Mouse (Mus musculus) midbrain, embryonic 15.5 days (tissue): ENCODE measurements at regions not wholly inside any gene's neighbourhood (a gene's known extent, or its start where the extent isn't known, plus 50 kb on each side); places are given as distances from the start of the nearest gene placed in this dataset.
A peak's percentile ranks its signal among the peaks of the same experiment; 100 is the strongest.

Experiments
- ATAC-seq: fragments of 200-750 bp; cut with Nextera tagmentation; replicated peaks from 2 replicates; pipeline ENCODE4 v1.8.0; 2017; ENCODE audit warnings: moderate TSS enrichment
- H3K27ac ChIP-seq: fragments of 300-500 bp; sonication (generic); 2 replicates; pipeline ENCODE4 v1.5.1; 2015; ENCODE audit warnings: mild to moderate bottlenecking, inconsistent platforms
- H3K27me3 ChIP-seq: fragments of 300-500 bp; sonication (generic); replicated peaks from 2 replicates; pipeline ENCODE4 v1.6.1; 2015; ENCODE audit warnings: inconsistent platforms
- H3K36me3 ChIP-seq: fragments of 300-500 bp; sonication (generic); replicated peaks from 2 replicates; pipeline ENCODE4 v1.6.1; 2015; ENCODE audit warnings: inconsistent platforms
- H3K4me1 ChIP-seq: fragments of 300-500 bp; sonication (generic); 2 replicates; pipeline ENCODE4 v1.6.1; 2015; ENCODE audit warnings: inconsistent platforms
- H3K4me2 ChIP-seq: fragments of 300-500 bp; sonication (generic); 2 replicates; pipeline ENCODE4 v1.6.1; 2015; ENCODE audit warnings: inconsistent platforms, mild to moderate bottlenecking, moderate library complexity
- H3K4me3 ChIP-seq: fragments of 300-500 bp; sonication (generic); 2 replicates; pipeline ENCODE4 v1.5.1; 2015; ENCODE audit warnings: mild to moderate bottlenecking, inconsistent platforms
- H3K9ac ChIP-seq: fragments of 300-500 bp; sonication (generic); 2 replicates; pipeline ENCODE4 v1.6.1; 2015; ENCODE audit warnings: mild to moderate bottlenecking, inconsistent platforms
- H3K9me3 ChIP-seq: fragments of 300-500 bp; sonication (generic); 2 replicates; pipeline ENCODE4 v1.6.1; 2016; ENCODE audit warnings: inconsistent platforms
- WGBS: fragments of 180-500 bp; shearing (Covaris S2); methylation state at CpG from one replicate; pipeline ENCODE4 v1.1.7; 2015; ENCODE audit warnings: mixed read lengths; 5-methylcytosine and 5-hydroxymethylcytosine counted together

DNA sequence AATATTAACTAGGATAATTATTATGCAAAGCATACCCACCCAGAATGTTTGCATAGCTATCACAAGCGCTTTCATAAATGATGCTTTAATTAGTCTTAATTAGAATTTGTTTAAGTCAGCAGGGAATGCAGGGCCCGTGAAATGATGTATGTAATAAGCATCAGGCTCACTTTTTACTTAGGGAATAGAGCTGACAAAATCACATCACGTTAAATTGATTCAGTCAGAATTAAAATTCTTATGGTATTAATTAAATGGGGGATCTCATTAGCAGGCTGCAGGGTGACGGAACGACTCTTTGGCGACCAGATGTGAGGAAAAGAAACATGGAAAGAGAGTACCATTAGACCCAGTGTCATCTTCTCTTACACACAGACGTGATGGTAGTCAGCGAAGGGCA lies 285.5 kb downstream of the Gpd2 start:
- Histone ChIP-seq H3K4me3 (no peak overlapping the region), H3K9ac (no peak overlapping the region), H3K9me3 (no peaks in the 10 kb centered on the region), H3K4me1 (peaks cover 5% of the 10 kb centered on the region; the same call in 1 of the 2 replicates), H3K27me3 (no peaks in the 10 kb centered on the region), H3K36me3 (no peaks in the 10 kb centered on the region), H3K27ac (no peak overlapping the region), H3K4me2 (no peak overlapping the region)
- WGBS, result 48% methylated on average over 8 of the region's 8 CpGs
- ATAC-seq, result peak; percentile 82

DNA sequence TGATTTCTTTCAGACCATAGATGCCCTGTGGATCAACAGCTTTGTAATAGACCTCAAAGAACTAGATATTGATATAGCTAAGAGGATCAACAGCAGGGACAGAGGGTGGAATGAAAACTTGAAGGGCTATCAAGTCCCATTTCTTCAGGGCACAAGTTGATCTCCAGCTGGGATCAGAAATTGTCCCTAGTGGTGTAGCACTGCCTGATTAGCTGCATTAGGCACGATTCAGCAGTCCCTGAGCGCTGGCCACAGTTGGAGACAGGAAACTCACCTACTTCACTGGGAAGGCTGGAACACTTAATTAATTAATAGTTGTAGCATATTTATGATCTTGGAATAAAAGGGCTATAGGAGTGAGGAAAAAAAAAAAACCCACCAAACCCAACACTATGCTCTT lies 290.5 kb downstream of the Gpd2 start:
- ATAC-seq, result no peak
- H3K9me3 ChIP-seq, result no peaks in the 10 kb centered on the region
- no peaks in the 10 kb centered on the region for H3K27me3 ChIP-seq
- no peak overlapping the region for H3K4me3 ChIP-seq
- H3K27ac ChIP-seq, result no peak overlapping the region
- WGBS, result 26% methylated on average over 2 of the region's 2 CpGs
- no peak overlapping the region for H3K9ac ChIP-seq
- no peak overlapping the region for H3K4me2 ChIP-seq
- H3K36me3 ChIP-seq, result no peaks in the 10 kb centered on the region
- H3K4me1 ChIP-seq, result no peaks in the 10 kb centered on the region

DNA sequence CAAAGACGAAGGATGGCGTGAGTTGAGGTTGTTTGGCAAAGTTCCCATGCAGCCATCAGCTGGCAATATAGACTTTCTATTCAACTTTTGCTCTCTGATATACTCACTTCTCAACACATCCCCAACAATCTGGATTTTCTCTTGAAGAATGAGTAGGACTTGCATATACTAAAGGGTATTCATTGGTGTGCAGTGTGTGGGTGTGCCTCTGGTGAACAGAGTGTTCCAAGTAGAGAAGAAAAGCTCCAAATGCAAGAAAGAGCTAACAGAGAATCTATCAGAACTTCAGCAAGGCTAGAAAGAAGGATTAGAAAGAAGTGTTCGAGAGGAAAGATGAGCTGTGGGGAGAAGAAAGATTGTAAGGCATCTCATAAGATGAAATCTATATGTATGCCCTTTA lies 302.4 kb downstream of the Gpd2 start:
- H3K4me1 ChIP-seq, result no peaks in the 10 kb centered on the region
- no peak overlapping the region for H3K27ac ChIP-seq
- no peak overlapping the region for H3K4me2 ChIP-seq
- H3K27me3 ChIP-seq, result no peaks in the 10 kb centered on the region
- no peaks in the 10 kb centered on the region for H3K36me3 ChIP-seq
- no peak for ATAC-seq
- no peaks in the 10 kb centered on the region for H3K9me3 ChIP-seq
- no peak overlapping the region for H3K9ac ChIP-seq
- WGBS, result 88% methylated on average over 3 of the region's 3 CpGs
- no peak overlapping the region for H3K4me3 ChIP-seq

DNA sequence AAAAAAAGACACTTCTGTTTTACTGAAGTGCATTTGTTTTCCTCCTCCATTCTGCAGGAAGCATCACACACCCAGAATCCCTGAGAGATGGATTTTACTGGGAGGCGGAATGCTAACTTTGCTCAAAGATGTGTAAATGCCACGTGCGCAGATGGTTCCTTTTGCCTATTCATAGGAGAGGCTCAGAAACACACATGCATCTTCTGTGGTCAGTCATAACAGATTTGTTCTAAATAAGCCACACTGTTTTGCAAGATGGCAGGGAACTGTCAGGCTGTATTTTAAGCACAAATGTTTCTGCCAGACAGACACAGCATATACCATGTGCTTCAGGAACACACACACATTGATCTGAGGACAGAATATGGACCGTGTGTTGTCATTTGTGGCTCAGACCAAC lies 327.8 kb downstream of the Gpd2 start:
- no peak overlapping the region for H3K4me3 ChIP-seq
- no peak overlapping the region for H3K27ac ChIP-seq
- H3K9me3 ChIP-seq, result no peaks in the 10 kb centered on the region
- no peaks in the 10 kb centered on the region for H3K4me1 ChIP-seq
- H3K9ac ChIP-seq, result no peak overlapping the region
- H3K4me2 ChIP-seq, result no peak overlapping the region
- H3K36me3 ChIP-seq, result no peaks in the 10 kb centered on the region
- 82% methylated on average over 4 of the region's 4 CpGs for WGBS
- ATAC-seq, result no peak
- H3K27me3 ChIP-seq, result no peaks in the 10 kb centered on the region

DNA sequence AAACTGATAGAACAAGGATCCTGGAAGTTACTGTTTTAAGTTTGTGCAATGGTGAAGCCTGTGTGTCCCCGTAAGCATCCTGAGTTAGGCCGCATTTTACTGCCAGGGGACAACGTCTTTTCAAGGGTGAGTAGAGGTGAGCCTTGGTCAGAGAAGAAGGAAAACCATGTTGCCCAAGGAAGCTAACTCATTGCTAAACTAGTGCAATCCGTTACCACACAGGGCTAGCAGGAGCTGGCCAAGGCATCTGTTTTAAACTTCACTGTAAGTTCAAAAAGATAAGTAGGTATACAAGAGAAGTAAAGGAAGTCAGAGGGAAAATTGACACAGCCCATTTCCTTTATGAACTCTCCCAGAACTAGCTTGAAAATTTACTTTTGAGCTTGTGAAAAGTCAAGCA lies 328.7 kb downstream of the Gpd2 start:
- Histone ChIP-seq H3K4me3 (no peak overlapping the region), H3K4me1 (no peaks in the 10 kb centered on the region), H3K36me3 (no peaks in the 10 kb centered on the region), H3K27ac (no peak overlapping the region), H3K4me2 (no peak overlapping the region), H3K9ac (no peak overlapping the region), H3K27me3 (no peaks in the 10 kb centered on the region), H3K9me3 (no peaks in the 10 kb centered on the region)
- WGBS, result 95% methylated on average over 4 of the region's 4 CpGs
- no peak for ATAC-seq

DNA sequence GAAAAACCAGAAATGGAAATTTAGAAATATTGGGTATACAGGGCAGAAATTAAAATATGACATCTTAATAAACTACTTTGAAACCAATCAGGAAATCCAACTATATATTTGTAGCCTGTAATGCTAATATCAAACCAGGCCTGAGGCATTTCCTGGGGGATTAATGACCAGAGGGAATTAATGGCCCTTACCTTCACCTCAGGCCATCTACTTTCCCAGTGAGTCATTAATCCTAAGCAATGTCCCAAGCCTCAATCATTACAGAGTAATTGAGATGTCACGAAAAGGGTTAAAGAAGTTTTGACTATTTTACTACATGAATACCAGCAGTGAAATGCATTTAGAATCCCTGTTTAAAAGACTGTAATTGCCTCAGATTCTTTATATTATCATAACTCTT lies 329.7 kb downstream of the Gpd2 start:
- Histone ChIP-seq H3K9ac (no peak overlapping the region), H3K27me3 (no peaks in the 10 kb centered on the region), H3K36me3 (no peaks in the 10 kb centered on the region), H3K4me3 (no peak overlapping the region), H3K27ac (no peak overlapping the region), H3K4me1 (no peaks in the 10 kb centered on the region), H3K9me3 (no peaks in the 10 kb centered on the region), H3K4me2 (no peak overlapping the region)
- ATAC-seq, result no peak
- WGBS, result 94% methylated on average over 1 of the region's 1 CpGs

DNA sequence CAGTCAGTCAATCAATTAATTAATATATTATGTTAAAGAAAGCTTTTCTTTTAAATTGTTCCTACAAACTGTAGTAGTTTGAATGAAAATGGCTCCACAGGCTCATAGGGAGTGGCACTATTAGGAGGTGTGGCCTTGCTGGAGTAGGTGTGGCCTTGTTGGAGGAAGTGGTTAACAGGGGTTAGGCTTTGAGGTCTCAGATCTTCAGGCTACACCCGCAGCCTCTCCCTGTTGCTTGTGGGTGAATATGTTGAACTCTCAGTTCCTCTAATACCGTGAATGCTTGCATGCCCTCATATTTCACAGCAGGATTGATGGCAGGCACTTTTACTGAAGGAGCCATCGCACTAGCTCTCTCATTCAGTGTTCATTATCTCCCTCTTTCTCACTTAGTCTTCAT lies 349.6 kb downstream of the Gpd2 start:
- Histone ChIP-seq H3K4me3 (no peak overlapping the region), H3K9ac (no peak overlapping the region), H3K4me2 (no peak overlapping the region), H3K27ac (no peak overlapping the region), H3K9me3 (no peaks in the 10 kb centered on the region), H3K36me3 (no peaks in the 10 kb centered on the region), H3K4me1 (no peaks in the 10 kb centered on the region), H3K27me3 (no peaks in the 10 kb centered on the region)
- no peak for ATAC-seq
- WGBS, result 90% methylated on average over 3 of the region's 3 CpGs

DNA sequence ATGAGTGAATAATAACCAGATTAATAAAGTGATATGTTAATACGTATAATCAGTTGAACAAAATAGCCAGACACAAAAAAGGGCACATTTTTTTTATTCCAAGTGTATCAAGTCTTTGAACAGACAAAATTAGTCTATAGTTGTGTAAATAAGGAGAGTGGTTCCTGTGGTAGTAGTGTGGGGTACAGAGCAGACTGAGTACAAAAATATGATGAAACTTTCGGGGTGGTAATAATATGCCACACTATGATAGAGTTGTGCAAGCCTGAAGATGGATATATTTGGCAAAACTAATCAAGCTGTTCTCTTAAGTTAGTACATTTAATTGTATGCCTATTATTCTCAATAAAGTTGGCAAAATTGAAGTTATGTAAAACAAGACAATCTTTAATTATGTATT lies 356.1 kb downstream of the Gpd2 start:
- H3K4me1 ChIP-seq, result peaks cover 7% of the 10 kb centered on the region
- H3K9ac ChIP-seq, result no peak overlapping the region
- 95% methylated on average over 2 of the region's 2 CpGs for WGBS
- no peaks in the 10 kb centered on the region for H3K9me3 ChIP-seq
- no peak overlapping the region for H3K4me2 ChIP-seq
- H3K27ac ChIP-seq, result no peak overlapping the region
- no peak overlapping the region for H3K4me3 ChIP-seq
- H3K27me3 ChIP-seq, result no peaks in the 10 kb centered on the region; the same call in 1 of the 2 replicates
- H3K36me3 ChIP-seq, result no peaks in the 10 kb centered on the region
- ATAC-seq, result no peak

DNA sequence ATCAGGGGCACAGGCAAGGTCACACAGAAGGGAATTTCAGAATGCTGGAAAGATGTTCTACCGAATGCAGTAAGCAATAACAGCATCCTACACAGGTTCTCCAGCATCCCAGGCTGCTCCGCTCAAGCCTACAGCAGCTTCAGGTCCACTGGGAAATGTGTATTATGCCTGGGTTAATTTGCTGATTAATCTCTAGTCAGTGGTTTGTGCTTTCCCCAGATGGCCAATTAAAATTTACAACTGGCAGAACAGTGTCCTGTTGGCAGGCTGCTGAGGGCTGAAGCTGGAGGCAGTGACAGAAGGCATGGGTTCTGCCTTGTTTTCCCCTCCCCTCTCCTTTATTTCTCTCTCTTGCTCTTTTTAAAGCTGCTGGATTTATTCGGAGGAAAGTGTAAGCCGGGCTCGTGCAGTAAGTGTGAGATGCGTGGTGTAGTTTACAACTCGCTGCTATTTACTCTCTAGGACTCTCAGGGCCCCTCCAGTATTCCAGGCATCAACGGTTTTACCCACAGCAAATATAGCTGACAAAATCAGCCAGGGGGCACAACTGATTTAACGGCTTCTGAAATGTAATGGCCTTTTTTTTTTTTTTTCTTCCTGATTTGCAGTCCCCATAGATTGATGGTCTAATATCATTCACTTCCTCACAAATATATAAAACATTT lies 360.4 kb downstream of the Gpd2 start:
- 0 out of 2 replicates have a peak overlapping the region, but pooled peaks have one; percentile 2 for H3K4me3 ChIP-seq
- H3K27ac ChIP-seq, result 0 out of 2 replicates have a peak overlapping the region, but pooled peaks have one; percentile 50
- ATAC-seq, result peak; percentile 93
- WGBS, result 14% methylated on average over 9 of the region's 9 CpGs
- H3K9ac ChIP-seq, result 0 out of 2 replicates have a peak overlapping the region, but pooled peaks have one; percentile 16
- peak overlapping the region; percentile 39 for H3K4me2 ChIP-seq
- H3K4me1 ChIP-seq, result peaks cover 7% of the 10 kb centered on the region
- H3K9me3 ChIP-seq, result no peaks in the 10 kb centered on the region
- H3K36me3 ChIP-seq, result no peaks in the 10 kb centered on the region
- H3K27me3 ChIP-seq, result no peaks in the 10 kb centered on the region; the same call in 1 of the 2 replicates

DNA sequence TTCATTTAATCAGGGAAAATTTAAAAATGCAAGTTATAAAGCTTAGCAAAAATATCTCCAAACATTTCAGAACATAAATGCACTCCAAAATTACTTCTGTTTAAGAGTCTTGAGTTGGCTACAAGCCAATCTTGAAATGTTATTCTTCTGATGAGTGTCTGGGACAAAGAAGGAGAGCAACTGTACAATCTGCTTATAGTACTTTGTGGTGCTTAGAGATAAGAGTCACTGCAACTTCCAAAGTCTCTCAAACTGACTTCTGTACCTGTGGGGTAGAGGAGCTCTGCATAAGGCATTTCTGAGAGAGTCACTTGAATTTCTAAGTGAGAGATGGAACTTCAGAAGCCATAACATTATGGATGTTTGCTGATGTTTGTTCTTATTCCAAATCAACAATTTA lies 374.2 kb downstream of the Gpd2 start:
- H3K9ac ChIP-seq, result no peak overlapping the region
- no peaks in the 10 kb centered on the region for H3K36me3 ChIP-seq
- H3K9me3 ChIP-seq, result no peaks in the 10 kb centered on the region
- H3K27ac ChIP-seq, result no peak overlapping the region
- H3K4me1 ChIP-seq, result peaks cover 11% of the 10 kb centered on the region
- no peak for ATAC-seq
- H3K27me3 ChIP-seq, result no peaks in the 10 kb centered on the region
- H3K4me3 ChIP-seq, result no peak overlapping the region
- no peak overlapping the region for H3K4me2 ChIP-seq

DNA sequence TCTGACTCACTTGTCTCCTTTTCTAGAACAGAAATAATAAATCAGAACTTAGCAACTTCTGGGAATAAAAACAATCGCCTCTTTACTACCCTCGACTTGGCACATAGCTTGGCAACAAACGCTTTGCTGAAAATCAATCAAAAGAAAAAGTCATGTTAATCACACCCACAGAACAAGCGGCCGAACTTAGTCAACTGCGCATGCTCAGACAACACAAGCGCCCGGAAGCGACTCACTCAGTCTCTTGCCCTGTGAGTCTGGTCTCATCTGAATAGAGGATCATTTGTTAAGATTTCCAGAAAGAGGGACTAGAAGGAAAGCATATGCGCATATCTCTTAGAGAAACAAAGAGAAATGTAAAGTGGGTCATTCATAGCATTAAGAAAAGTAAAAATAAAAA lies 375.8 kb downstream of the Gpd2 start:
- H3K4me2 ChIP-seq, result peak overlapping the region; percentile 42
- H3K4me1 ChIP-seq, result peaks cover 11% of the 10 kb centered on the region
- no peak overlapping the region for H3K27ac ChIP-seq
- WGBS, result 36% methylated on average over 10 of the region's 10 CpGs
- no peaks in the 10 kb centered on the region for H3K9me3 ChIP-seq
- no peaks in the 10 kb centered on the region for H3K27me3 ChIP-seq
- H3K9ac ChIP-seq, result no peak overlapping the region
- no peaks in the 10 kb centered on the region for H3K36me3 ChIP-seq
- H3K4me3 ChIP-seq, result peak overlapping the region; percentile 19; the same call in 1 of the 2 replicates
- no peak; the same call in 1 of the 2 replicates for ATAC-seq

DNA sequence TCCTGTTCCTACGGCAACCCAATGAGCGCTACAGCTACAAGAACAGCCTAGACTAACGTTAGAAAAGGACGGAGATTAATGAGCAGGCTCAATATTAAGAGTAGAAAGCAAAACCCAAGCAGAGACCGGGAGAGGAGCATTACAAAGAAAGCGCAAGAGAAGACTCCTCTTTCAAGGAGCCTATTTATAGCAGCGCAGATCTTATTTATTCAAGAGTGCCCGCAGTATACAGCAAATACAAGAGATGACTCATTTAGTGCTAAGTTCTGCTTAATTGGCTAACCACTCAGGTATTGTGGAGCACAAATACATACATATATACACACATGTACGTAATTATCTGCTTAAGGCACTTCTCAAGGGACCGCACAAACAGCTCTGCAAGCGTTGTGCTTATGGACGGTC lies 377.2 kb downstream of the Gpd2 start:
- Histone ChIP-seq H3K27me3 (no peaks in the 10 kb centered on the region), H3K4me3 (peak overlapping the region; percentile 25), H3K9me3 (no peaks in the 10 kb centered on the region), H3K9ac (no peak overlapping the region), H3K4me2 (peak overlapping the region; percentile 47), H3K27ac (peak overlapping the region; percentile 50), H3K4me1 (peaks cover 11% of the 10 kb centered on the region), H3K36me3 (no peaks in the 10 kb centered on the region)
- peak; percentile 70 for ATAC-seq
- WGBS, result 24% methylated on average over 12 of the region's 12 CpGs

DNA sequence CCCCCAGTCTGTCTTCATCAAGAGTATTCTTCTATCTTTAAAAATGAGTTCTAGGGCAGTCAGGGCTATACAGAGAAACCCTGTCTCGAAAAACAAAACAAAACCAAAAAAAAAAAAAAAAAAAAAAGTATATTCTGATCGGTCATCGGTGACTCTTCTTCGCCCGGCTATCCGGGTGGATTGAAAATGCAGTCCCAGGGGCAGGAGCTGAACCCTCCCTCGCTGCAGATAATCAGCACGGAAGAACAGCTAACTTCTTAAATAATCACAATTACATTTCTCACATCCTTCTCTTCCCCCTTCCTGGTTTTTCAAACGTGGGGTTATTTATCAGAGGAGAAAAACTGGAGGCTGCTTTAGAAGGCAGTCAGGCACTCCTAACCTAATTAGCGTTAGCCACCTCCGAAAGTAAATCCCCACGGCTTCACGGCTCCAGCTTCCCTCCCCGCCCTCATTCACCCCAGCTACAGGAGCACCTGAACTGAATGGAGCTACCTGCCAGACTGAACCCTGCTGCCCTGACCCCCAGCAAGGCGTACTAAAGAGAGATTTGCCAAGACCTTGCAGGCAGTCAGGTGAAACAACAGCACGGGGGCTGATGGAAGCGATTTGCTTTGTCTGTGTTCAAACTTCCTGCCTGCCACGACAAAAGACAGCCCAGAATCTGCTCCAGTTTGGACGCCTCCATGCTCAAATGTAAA lies 379.2 kb downstream of the Gpd2 start:
- peak; percentile 48 for ATAC-seq
- peak overlapping the region; percentile 61 for H3K4me2 ChIP-seq
- WGBS, result under 1% methylated on average over 19 of the region's 19 CpGs

More for the DNA sequence above, 379.2 kb downstream of the Gpd2 start:
- peak overlapping the region; percentile 35; the same call in 1 of the 2 replicates for H3K9ac ChIP-seq
- no peaks in the 10 kb centered on the region for H3K9me3 ChIP-seq
- no peaks in the 10 kb centered on the region for H3K27me3 ChIP-seq
- H3K36me3 ChIP-seq, result no peaks in the 10 kb centered on the region
- H3K27ac ChIP-seq, result no peak overlapping the region
- H3K4me3 ChIP-seq, result peak overlapping the region; percentile 37
- peaks cover 11% of the 10 kb centered on the region for H3K4me1 ChIP-seq
